Mouse (Mus musculus) bone marrow, adult 2 months (tissue): Measurements from ENCODE around the gene Prkn.

Experiments
- CTCF ChIP-seq: fragments of 200-500 bp; IDR thresholded peaks from 2 replicates; pipeline ENCODE4 v1.5.1; 2011; ENCODE audit warnings: low read length, control low read depth; ENCODE audit not compliant: control insufficient read depth, insufficient read depth
- POLR2A ChIP-seq: fragments of 200-500 bp; IDR thresholded peaks from 2 replicates; pipeline ENCODE4 v1.6.1; 2011; ENCODE audit warnings: low read depth, mild to moderate bottlenecking, control low read depth, low read length, borderline replicate concordance; ENCODE audit not compliant: control insufficient read depth

DNA sequence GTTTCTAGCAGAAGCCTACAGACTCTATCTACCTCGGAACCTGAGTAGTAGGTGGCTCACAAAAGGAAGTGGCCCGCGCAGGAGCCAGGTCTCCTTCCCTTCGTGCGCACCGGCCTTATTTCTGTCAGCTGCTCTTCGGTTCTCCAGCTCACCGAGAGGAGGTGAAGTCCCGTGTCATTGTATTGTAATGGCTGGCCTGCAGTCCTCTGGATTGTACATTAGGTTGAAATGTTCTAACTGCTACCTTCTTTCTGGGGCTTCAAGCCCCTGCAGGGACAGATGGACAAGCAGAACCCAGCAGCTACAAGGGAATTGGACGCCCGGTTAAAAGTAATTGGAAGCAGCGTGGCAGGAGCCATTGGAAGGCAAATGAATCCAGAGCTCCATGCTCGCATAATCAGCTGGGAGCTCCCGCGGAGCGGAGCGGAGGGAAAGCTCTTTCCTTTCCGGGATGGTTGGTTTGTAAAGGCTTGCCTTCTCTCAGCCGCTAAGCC, 1072.7 kb downstream of the Prkn start:
- TF ChIP-seq CTCF (no peak), POLR2A (no peak)
